ENCODE assay signal across 9 mouse cellular contexts in the genomic region with DNA sequence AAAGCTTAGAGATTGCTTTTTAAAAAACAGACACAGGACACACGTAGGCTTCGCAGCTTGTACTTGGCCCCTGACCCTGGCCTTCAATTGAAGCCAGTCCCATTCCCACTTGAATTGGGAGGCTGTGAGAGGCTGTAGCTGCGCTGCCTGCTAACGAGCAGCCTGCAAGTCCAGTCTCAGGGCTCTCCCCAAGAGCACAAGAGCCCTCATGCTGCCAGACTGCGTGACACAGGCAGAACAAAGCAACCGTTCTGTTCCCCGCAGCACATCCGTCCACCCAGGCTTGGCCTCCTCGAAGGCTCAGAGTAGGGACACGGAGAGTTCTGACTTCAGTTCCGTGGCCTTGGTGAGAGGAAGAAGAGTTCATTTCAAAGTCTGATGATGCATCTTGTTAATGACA.
DNase-seq lines count a peak whose midpoint lies in the region; ATAC-seq lines count a peak whose summit lies in the region.
"Had no signal": no experiment of that assay in that cellular context is flagged by ENCODE, and none has a peak within 500 bp of the region (broad histone marks: within the 10 kb centered on the region; RNA-seq: fewer than 3 reads in every experiment).

No protein-coding gene starts in this region.

- no peak for DNase-seq in heart, postnatal 25 days (ENCODE audit: low spot score)
- peak; percentile 49 for DNase-seq in Muller cell, postnatal 12 days (ENCODE audit: inconsistent ontology term)
- DNase-seq in forebrain, embryonic 11.5 days (ENCODE audit: low spot score), result peak; percentile 62
- no peak for DNase-seq in B cell, adult 2 months
- DNase-seq in right cerebral cortex, postnatal 4 days, result no peak
- no peak for DNase-seq in gastrocnemius, postnatal 10 days
- DNase-seq: cerebellum, postnatal 36 days had no signal

- ATAC-seq in heart, embryonic 16.5 days (replicated peaks; ENCODE audit: extremely low read depth, insufficient read depth, low FRiP score), result no peak
- ATAC-seq in forebrain, embryonic 11.5 days (replicated peaks; ENCODE audit: low FRiP score), result peak; percentile 72
- ATAC-seq in limb, embryonic 12.5 days (ENCODE audit: insufficient number of reproducible peaks, insufficient read depth, low FRiP score, low TSS enrichment, low read depth), result no peak

- H3K9ac ChIP-seq in heart, embryonic 16.5 days (ENCODE audit: low read length), result peak overlapping the region; percentile 31; the same call in 1 of the 2 replicates
- peak overlapping the region; percentile 35; the same call in 1 of the 2 replicates for H3K9ac ChIP-seq in forebrain, embryonic 11.5 days (ENCODE audit: low read length)
- 0 out of 2 replicates have a peak overlapping the region, but pooled peaks have one; percentile 32 for H3K9ac ChIP-seq in limb, embryonic 12.5 days (replicated peaks)

- H3K36me3 ChIP-seq in heart, embryonic 16.5 days (ENCODE audit: control insufficient read depth, insufficient read depth), result peaks cover 18% of the 10 kb centered on the region
- H3K36me3 ChIP-seq in forebrain, embryonic 11.5 days (ENCODE audit: control insufficient read depth, insufficient read depth, low read length), result no peaks in the 10 kb centered on the region
- no peaks in the 10 kb centered on the region for H3K36me3 ChIP-seq in limb, embryonic 12.5 days

- H3K4me1 ChIP-seq in heart, embryonic 16.5 days (ENCODE audit: control insufficient read depth, insufficient read depth, low read length), result peaks cover 28% of the 10 kb centered on the region
- peaks cover 18% of the 10 kb centered on the region for H3K4me1 ChIP-seq in forebrain, embryonic 11.5 days (replicated peaks; ENCODE audit: control insufficient read depth, insufficient read depth, low read length)
- peaks cover 24% of the 10 kb centered on the region for H3K4me1 ChIP-seq in limb, embryonic 12.5 days (replicated peaks)

- no peak overlapping the region for H3K4me2 ChIP-seq in heart, embryonic 16.5 days (ENCODE audit: low read depth, low read length)
- H3K4me2 ChIP-seq in forebrain, embryonic 11.5 days (ENCODE audit: low read depth, low read length, severe bottlenecking), result peak overlapping the region; percentile 5; the same call in 1 of the 2 replicates
- no peak overlapping the region for H3K4me2 ChIP-seq in limb, embryonic 12.5 days

- intact Hi-C loops in heart, postnatal 25 days (cut with DNase I), result loop anchor here (5.0 kb wide), 1 partner anchor 106 kb away; no protein-coding TSS in a partner anchor

- no peak overlapping the region for H3K4me3 ChIP-seq in heart, embryonic 16.5 days (ENCODE audit: low read length)
- no peak overlapping the region for H3K4me3 ChIP-seq in forebrain, embryonic 11.5 days (ENCODE audit: low read depth, low read length)
- no peak overlapping the region for H3K4me3 ChIP-seq in limb, embryonic 12.5 days (replicated peaks)

- H3K9me3 ChIP-seq in heart, embryonic 16.5 days (replicated peaks; ENCODE audit: control insufficient read depth, low read length), result no peaks in the 10 kb centered on the region
- H3K9me3 ChIP-seq in forebrain, embryonic 11.5 days (ENCODE audit: control insufficient read depth, low read length), result no peaks in the 10 kb centered on the region
- H3K9me3 ChIP-seq in limb, embryonic 12.5 days, result no peaks in the 10 kb centered on the region

- 51% methylated on average over 11 of the region's 11 CpGs for WGBS in heart, embryonic 16.5 days
- 9% methylated on average over 11 of the region's 11 CpGs for WGBS in forebrain, embryonic 11.5 days
- WGBS in limb, embryonic 12.5 days, result 16% methylated on average over 11 of the region's 11 CpGs

- peak overlapping the region; percentile 90 for H3K27ac ChIP-seq in heart, embryonic 16.5 days (ENCODE audit: low read length)
- peak overlapping the region; percentile 50 for H3K27ac ChIP-seq in forebrain, embryonic 11.5 days (ENCODE audit: low read depth, low read length)
- 0 out of 2 replicates have a peak overlapping the region, but pooled peaks have one; percentile 24 for H3K27ac ChIP-seq in limb, embryonic 12.5 days

- H3K27me3 ChIP-seq in heart, embryonic 16.5 days (ENCODE audit: control insufficient read depth, insufficient read depth, low read length), result no peaks in the 10 kb centered on the region
- no peaks in the 10 kb centered on the region; the same call in 1 of the 2 replicates for H3K27me3 ChIP-seq in forebrain, embryonic 11.5 days (ENCODE audit: control insufficient read depth, insufficient read depth, low read length)
- peaks cover 38% of the 10 kb centered on the region for H3K27me3 ChIP-seq in limb, embryonic 12.5 days

Comparison
In these comparisons a context has a peak if more than half of its experiments do, and no peak if none do; other contexts are left out.
1. H3K27ac ChIP-seq: peak in every context shown above with its lines; median percentile 90 in heart, embryonic 16.5 days; 50 in forebrain, embryonic 11.5 days; 24 in limb, embryonic 12.5 days.
2. DNase-seq: peak in Muller cell, postnatal 12 days (single experiment) and forebrain, embryonic 11.5 days (single experiment); none in heart, postnatal 25 days (single experiment), B cell, adult 2 months (0 of 2), right cerebral cortex, postnatal 4 days (single experiment) and gastrocnemius, postnatal 10 days (single experiment).
3. Peak in every context shown above with its lines, with median percentiles within 50 percentile points of each other: H3K9ac ChIP-seq.